Mouse (Mus musculus): ENCODE data around the gene Ceacam14.

The Ceacam14 gene

GRCm38 (mm10) chr7:17812333-17812732 is at the start of gene Ceacam14:
Gene Ceacam14 (plus strand): TSS chr7:17812633.
- DNase-seq (ENCODE audit: low read depth in 1 of 2, low spot score in 2 of 2): no peak

Data from monocyte, adult 2 months (primary cell).